Mouse (Mus musculus) midbrain, postnatal 0 days (tissue): ENCODE results near the gene Gm10447. TPM values are rescaled to one million over a fixed set of nuclear protein-coding genes. Genes with fewer than 3 reads are reported as not detected.
A peak's percentile ranks its signal among the peaks of the same experiment; 100 is the strongest.

Experiments used
- ATAC-seq: fragments of 200-750 bp; cut with Nextera tagmentation; 2 replicates; pipeline ENCODE4 v1.8.0; 2017; ENCODE audit warnings: moderate number of reproducible peaks, mild to moderate bottlenecking, moderate TSS enrichment, moderate library complexity; ENCODE audit not compliant: low FRiP score
- DNase-seq: peaks from one replicate; pipeline ENCODE4 v3.0.0-alpha.2; 2015; ENCODE audit warnings: low spot score
- H3K27ac ChIP-seq: fragments of 300-500 bp; sonication (generic); 2 replicates; pipeline ENCODE4 v1.5.1; 2014; ENCODE audit warnings: low read depth, mild to moderate bottlenecking, low read length, mixed read lengths
- H3K27me3 ChIP-seq: fragments of 300-500 bp; sonication (generic); 2 replicates; pipeline ENCODE4 v1.6.1; 2014; ENCODE audit warnings: low read length, control low read depth, mixed read lengths; ENCODE audit not compliant: insufficient read depth
- H3K36me3 ChIP-seq: fragments of 300-500 bp; sonication (generic); 2 replicates; pipeline ENCODE4 v1.6.1; 2014; ENCODE audit warnings: low read length, control low read depth, mixed read lengths; ENCODE audit not compliant: insufficient read depth
- H3K4me1 ChIP-seq: fragments of 300-500 bp; sonication (generic); 2 replicates; pipeline ENCODE4 v1.6.1; 2014; ENCODE audit warnings: mild to moderate bottlenecking, control low read depth, antibody characterized with exemption, low read length, mixed read lengths; ENCODE audit not compliant: insufficient read depth
- H3K4me2 ChIP-seq: fragments of 300-500 bp; sonication (generic); 2 replicates; pipeline ENCODE4 v1.6.1; 2014; ENCODE audit warnings: low read depth, mild to moderate bottlenecking, low read length, mixed read lengths; ENCODE audit not compliant: poor library complexity, severe bottlenecking
- H3K4me3 ChIP-seq: fragments of 300-500 bp; sonication (generic); 2 replicates; pipeline ENCODE4 v1.5.1; 2014; ENCODE audit warnings: low read depth, mild to moderate bottlenecking, low read length, moderate library complexity
- H3K9ac ChIP-seq: fragments of 300-500 bp; sonication (generic); replicated peaks from 2 replicates; pipeline ENCODE4 v1.6.1; 2014; ENCODE audit warnings: mild to moderate bottlenecking, low read length, moderate library complexity, mixed read lengths; ENCODE audit not compliant: poor library complexity, severe bottlenecking
- H3K9me3 ChIP-seq: fragments of 300-500 bp; sonication (generic); 2 replicates; pipeline ENCODE4 v1.6.1; 2016; ENCODE audit warnings: low read length, control low read depth
- CTCF ChIP-seq: IDR thresholded peaks from 2 replicates; pipeline ENCODE4 v1.5.1; 2016; ENCODE audit warnings: antibody characterized with exemption, mild to moderate bottlenecking
- WGBS: fragments of 180-500 bp; shearing (Covaris S2); extraction: QIAGEN DNeasy Blood & Tissue Kit; methylation state at CpG from one replicate; pipeline ENCODE4 v1.1.7; 2014; 5-methylcytosine and 5-hydroxymethylcytosine counted together
- polyA plus RNA-seq: library from polyadenylated mRNA; unstranded; fragments of >200 nt; fragmentation: Nextera tagmentation; extraction: Ambion mirVana; gene quantifications from 2 replicates; pipeline ENCODE4 v1.2.1, GENCODE M21; 2015
- total RNA-seq: library from RNA; depleted of rRNA; stranded (reverse); fragments of >200 nt; gene quantifications from 2 replicates; pipeline ENCODE4 v1.2.3, GENCODE M21; 2014

The Gm10447 gene
- total and polyA plus RNA-seq, 2 experiments from 2014 or later: 0.11 TPM; not detected in 1

- WGBS: 87% methylated on average over 5 of the region's 5 CpGs
- Histone ChIP-seq H3K4me2 (no peak overlapping the region), H3K27me3 (peaks cover 11% of the 10 kb centered on the region; the same call in 1 of the 2 replicates), H3K9ac (no peak overlapping the region), H3K4me1 (no peaks in the 10 kb centered on the region), H3K4me3 (no peak overlapping the region), H3K9me3 (no peaks in the 10 kb centered on the region), H3K27ac (no peak overlapping the region), H3K36me3 (no peaks in the 10 kb centered on the region)
- ATAC-seq (no peak), DNase-seq (no peak)
- peak; percentile 32; the same call in 1 of the 2 replicates for TF ChIP-seq CTCF
Observed at GRCm38 (mm10) chr11:53489007-53489406, 32.1 kb upstream of the Gm10447 start.

GRCm38 (mm10) chr11:53486822-53487594 is 30.1 kb upstream of the Gm10447 start:
- peak overlapping the region; percentile 42 for H3K4me2 ChIP-seq
- H3K27ac ChIP-seq: no peak overlapping the region
- no peaks in the 10 kb centered on the region for H3K4me1 ChIP-seq
- peak overlapping the region; percentile 24 for H3K4me3 ChIP-seq
- 0 out of 2 replicates have a peak overlapping the region, but pooled peaks have one; percentile 29 for H3K9ac ChIP-seq
- no peaks in the 10 kb centered on the region for H3K36me3 ChIP-seq
- TF ChIP-seq CTCF: no peak
- peak; percentile 48; the same call in 1 of the 2 replicates for ATAC-seq
- no peak for DNase-seq
- H3K9me3 ChIP-seq: no peaks in the 10 kb centered on the region
- H3K27me3 ChIP-seq: peaks cover 13% of the 10 kb centered on the region
- WGBS: 15% methylated on average over 27 of the region's 27 CpGs

DNA sequence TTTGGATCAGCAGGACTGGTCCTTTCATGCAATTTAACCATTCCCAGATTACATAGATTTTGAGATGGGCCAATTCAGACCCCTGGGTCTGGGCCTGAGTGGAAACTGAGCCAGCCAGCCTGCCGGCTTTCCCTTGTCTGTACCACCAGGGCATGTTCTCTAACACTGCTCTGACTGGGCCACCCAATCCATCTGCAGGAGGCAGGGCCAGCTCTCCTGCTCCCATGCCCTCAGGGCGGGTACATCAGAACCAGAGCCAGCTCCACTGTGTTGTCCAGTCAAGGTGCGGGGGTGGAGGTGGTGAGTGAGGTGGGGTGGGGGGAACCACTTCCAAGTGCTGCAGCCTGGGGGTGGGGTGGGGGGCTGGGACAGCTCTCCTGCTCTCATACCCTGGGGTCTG is 29.4 kb upstream of the Gm10447 start:
- ATAC-seq (no peak), DNase-seq (no peak)
- H3K27ac ChIP-seq: no peak overlapping the region
- H3K4me1 ChIP-seq: no peaks in the 10 kb centered on the region
- peaks cover 20% of the 10 kb centered on the region for H3K27me3 ChIP-seq
- H3K9me3 ChIP-seq: no peaks in the 10 kb centered on the region
- H3K4me2 ChIP-seq: no peak overlapping the region; the same call in 1 of the 2 replicates
- no peak for TF ChIP-seq CTCF
- WGBS: 66% methylated on average over 3 of the region's 3 CpGs
- no peak overlapping the region for H3K9ac ChIP-seq
- no peak overlapping the region for H3K4me3 ChIP-seq
- H3K36me3 ChIP-seq: no peaks in the 10 kb centered on the region

DNA sequence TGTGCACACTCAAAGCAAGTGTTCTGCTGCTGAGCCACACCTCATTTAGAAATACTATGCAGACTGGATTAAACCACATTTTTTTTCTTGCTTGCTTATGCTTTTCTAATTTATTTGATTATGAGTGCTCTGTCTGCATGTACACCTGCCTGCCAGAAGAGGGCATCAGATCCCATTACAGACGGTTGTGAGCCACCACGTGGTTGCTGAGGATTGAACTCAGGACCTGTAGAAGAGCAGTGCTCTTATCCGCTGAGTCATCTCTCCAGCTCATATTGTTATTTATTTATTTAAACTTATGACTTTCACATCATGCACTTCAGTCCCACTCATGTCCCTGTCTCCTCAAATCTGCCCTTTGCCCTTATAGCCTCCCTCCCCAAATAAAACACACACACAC is 28.8 kb upstream of the Gm10447 start:
- ATAC-seq (no peak), DNase-seq (no peak)
- TF ChIP-seq CTCF: peak; percentile 61
- Histone ChIP-seq H3K36me3 (no peaks in the 10 kb centered on the region), H3K4me1 (no peaks in the 10 kb centered on the region), H3K4me2 (no peak overlapping the region), H3K4me3 (no peak overlapping the region), H3K9me3 (no peaks in the 10 kb centered on the region), H3K9ac (no peak overlapping the region), H3K27me3 (peaks cover 24% of the 10 kb centered on the region), H3K27ac (no peak overlapping the region)
- 53% methylated on average over 3 of the region's 3 CpGs for WGBS

- no peak overlapping the region for H3K4me2 ChIP-seq
- no peak for TF ChIP-seq CTCF
- no peaks in the 10 kb centered on the region for H3K36me3 ChIP-seq
- H3K27me3 ChIP-seq: peaks cover 35% of the 10 kb centered on the region
- peaks cover 3% of the 10 kb centered on the region; the same call in 1 of the 2 replicates for H3K4me1 ChIP-seq
- 82% methylated on average over 9 of the region's 9 CpGs for WGBS
- H3K4me3 ChIP-seq: no peak overlapping the region
- no peaks in the 10 kb centered on the region for H3K9me3 ChIP-seq
- no peak overlapping the region for H3K27ac ChIP-seq
- no peak overlapping the region for H3K9ac ChIP-seq
- ATAC-seq: no peak
- no peak for DNase-seq
Observed at GRCm38 (mm10) chr11:53483159-53483891, 26.4 kb upstream of the Gm10447 start.
